Mouse (Mus musculus) c-Kit-positive CD71-negative TER-119-negative erythroid progenitor cells, embryonic 14.5 days (primary cell): Measurements from ENCODE around the gene 4930524J08Rik.

Source experiments
- DNase-seq: peaks from one replicate; pipeline ENCODE4 v3.0.0-alpha.2; 2013; ENCODE audit warnings: low read depth

Gene 4930524J08Rik

GRCm38 (mm10) chr5:100005431-100005830, 26.6 kb downstream of the 4930524J08Rik start:
- DNase-seq: no peak

- no peak for DNase-seq
Measured at GRCm38 (mm10) chr5:100005896-100006295, 27.0 kb downstream of the 4930524J08Rik start.

GRCm38 (mm10) chr5:100006324-100007039, 27.6 kb downstream of the 4930524J08Rik start:
- no peak for DNase-seq

GRCm38 (mm10) chr5:100007040-100007375, 28.1 kb downstream of the 4930524J08Rik start:
- no peak for DNase-seq

- DNase-seq: no peak
Measured at GRCm38 (mm10) chr5:100008485-100008884, 29.6 kb downstream of the 4930524J08Rik start.

GRCm38 (mm10) chr5:100012599-100012998, 33.7 kb downstream of the 4930524J08Rik start:
- DNase-seq: no peak

- no peak for DNase-seq
Measured at GRCm38 (mm10) chr5:100020089-100020488, 41.2 kb downstream of the 4930524J08Rik start.

- no peak for DNase-seq
Measured at GRCm38 (mm10) chr5:100024403-100024802, 45.5 kb downstream of the 4930524J08Rik start.

- no peak for DNase-seq
Measured at GRCm38 (mm10) chr5:100024868-100025267, 46.0 kb downstream of the 4930524J08Rik start.
